Mouse (Mus musculus) embryonic stem cell, embryonic (primary cell): ENCODE measurements around the gene Vars.
"Not testable (repeated sequence)": the region's sequence is repeated elsewhere in the genome, so short reads cannot be mapped to it uniquely, and the experiment has no call there.

Experiments used
- CTCF ChIA-PET, 4 experiments: fragments of 300-600 bp in 2 of 4; fragments of 350-600 bp in 2 of 4; sonication (Branson Sonifier 250); formaldehyde crosslinking; loops; one replicate each; lab custom pipeline; 2022; ENCODE audit warnings: inconsistent platforms in 2 of 4; lab: Charles Lee
- POLR2A ChIA-PET, 4 experiments: fragments of 300-600 bp in 2 of 4; fragments of 350-600 bp in 2 of 4; sonication (Branson Sonifier 250); formaldehyde crosslinking; loops; one replicate each; lab custom pipeline; 2022; ENCODE audit warnings: antibody characterized with exemption in 4 of 4, inconsistent platforms in 1 of 4; lab: Charles Lee

The Vars gene

GRCm38 (mm10) chr17:34984218-34984617 lies 16.6 kb upstream of the Vars start:
- POLR2A ChIA-PET: interaction anchor here in 3 of 4 experiments (0.6 to 5.2 kb wide), 19 partner anchors 10 to 93 kb away, joined by 3 to 84 read pairs (median 4); partner anchors contain the start of gene Vars (in 1 of the 3)
- CTCF ChIA-PET: interaction anchor here (0.5 to 1.8 kb wide), 9 partner anchors 13 to 1384 kb away, joined by 3 to 10 read pairs (median 5); no protein-coding TSS in a partner anchor

GRCm38 (mm10) chr17:34994751-34995150 lies 6.0 kb upstream of the Vars start:
- ChIA-PET POLR2A (interaction anchor here in 3 of 4 experiments (0.5 to 4.2 kb wide), 14 partner anchors 8 to 247 kb away, joined by 3 to 18 read pairs (median 6); partner anchors contain the start of gene Ddx39b (in 1 of the 3)), CTCF (no interaction called here)

- CTCF ChIA-PET: not testable (repeated sequence)
- POLR2A ChIA-PET: interaction anchor here in 3 of 4 experiments (0.6 to 4.2 kb wide), 14 partner anchors 9 to 246 kb away, joined by 3 to 18 read pairs (median 4); partner anchors contain the start of genes C2 (in 1 of the 3), Ddx39b (in 1 of the 3) and Ehmt2 (in 1 of the 3)
These were observed 5.6 kb upstream of the Vars start for GRCm38 (mm10) chr17:34995192-34995591.

DNA sequence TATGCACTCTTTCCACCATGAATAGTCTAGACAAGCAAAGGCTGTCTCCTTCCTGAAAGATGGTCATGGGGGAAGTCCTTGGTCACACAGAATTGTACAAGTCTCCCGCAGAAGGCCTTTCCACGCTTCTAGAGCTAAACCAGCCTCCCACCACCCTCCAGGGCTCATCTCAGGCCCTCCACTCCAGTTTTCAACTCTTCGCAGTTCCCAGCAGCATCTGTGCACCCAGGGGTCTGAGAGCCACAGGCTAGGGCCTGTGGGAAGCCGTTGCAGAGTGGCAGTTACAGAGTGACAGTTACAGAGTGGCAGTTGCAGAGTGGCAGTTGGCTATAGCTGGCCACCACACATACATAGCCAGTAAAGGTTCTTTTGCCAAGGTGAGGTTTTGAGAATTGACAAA lies 4.9 kb upstream of the Vars start:
- CTCF ChIA-PET: interaction anchor here in 1 of 4 experiments (0.7 kb wide), 1 partner anchor 31 kb away, joined by 3 read pairs; no protein-coding TSS in a partner anchor
- POLR2A ChIA-PET: interaction anchor here in 3 of 4 experiments (0.6 to 7.1 kb wide), 20 partner anchors 9 to 245 kb away, joined by 3 to 51 read pairs (median 5); partner anchors contain the start of genes Lsm2 (in 2 of the 3), C2 (in 1 of the 3), D17H6S53E (in 1 of the 3) and Ddx39b (in 1 of the 3)

DNA sequence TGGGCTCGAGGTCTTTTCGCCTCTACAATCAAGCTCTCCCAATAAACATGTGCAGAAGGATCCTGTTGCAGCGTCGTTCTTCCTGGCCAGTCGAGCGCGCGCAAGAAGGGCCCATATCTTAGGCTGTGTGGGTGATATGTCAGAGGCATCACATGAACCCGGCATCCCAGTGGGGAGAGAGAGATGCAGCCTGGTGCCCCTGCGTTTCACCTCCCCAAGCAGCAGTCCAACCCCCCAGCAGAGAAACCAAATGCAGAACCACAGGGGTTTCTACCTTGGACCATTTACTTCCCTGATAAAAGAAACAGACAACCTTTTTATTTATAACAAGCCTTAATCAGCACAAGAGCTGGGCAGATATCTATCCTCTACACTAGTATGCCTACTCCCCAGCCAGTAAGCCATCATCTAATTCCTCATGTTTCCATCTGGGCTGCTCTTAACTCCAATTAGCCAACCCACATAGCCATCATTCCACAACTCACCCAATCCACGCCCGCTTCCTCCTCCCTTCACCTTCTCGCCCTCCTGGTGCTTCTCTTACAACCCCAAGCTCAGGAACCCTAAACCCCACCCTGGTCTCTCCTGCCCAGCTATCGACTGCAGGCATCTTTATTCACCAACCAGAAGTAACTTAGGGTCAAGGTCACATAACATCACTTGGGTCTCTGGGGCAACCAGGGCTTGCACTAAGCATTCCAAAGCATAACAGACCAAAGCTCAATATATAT lies 4.2 kb upstream of the Vars start:
- ChIA-PET POLR2A (interaction anchor here in 3 of 4 experiments (0.5 to 7.1 kb wide), 33 partner anchors 10 to 254 kb away, joined by 3 to 51 read pairs (median 4); partner anchors contain the start of genes Csnk2b (in 2 of the 3), Ddx39b (in 2 of the 3), Gpank1 (in 2 of the 3) and Lsm2 (in 2 of the 3)), CTCF (interaction anchor here in 3 of 4 experiments (0.6 to 1.1 kb wide), 7 partner anchors 12 to 684 kb away, joined by 3 to 6 read pairs (median 3); partner anchors contain the start of gene Neu1 (in 1 of the 3))

GRCm38 (mm10) chr17:34997142-34997483 lies 3.7 kb upstream of the Vars start:
- POLR2A ChIA-PET: interaction anchor here in 2 of 4 experiments (0.5 to 7.1 kb wide), 27 partner anchors 11 to 254 kb away, joined by 3 to 51 read pairs (median 4); partner anchors contain the start of genes Csnk2b (in 2 of the 2), Ddx39b (in 2 of the 2), Gpank1 (in 2 of the 2) and Apom (in 1 of the 2)
- CTCF ChIA-PET: interaction anchor here in 3 of 4 experiments (0.6 to 1.1 kb wide), 6 partner anchors 13 to 684 kb away, joined by 3 to 6 read pairs (median 4); partner anchors contain the start of gene Neu1 (in 1 of the 3)

- ChIA-PET CTCF (interaction anchor here in 1 of 4 experiments (1.2 to 1.7 kb wide), 2 partner anchors 23 to 345 kb away, joined by 3 read pairs; no protein-coding TSS in a partner anchor), POLR2A (interaction anchor here (0.5 to 7.1 kb wide), 39 partner anchors 9 to 352 kb away, joined by 3 to 51 read pairs (median 4); partner anchors contain the start of genes Ddx39b (in 2 of the 4), Lsm2 (in 2 of the 4), Abhd16a (in 1 of the 4) and Atf6b (in 1 of the 4))
These were observed 2.0 kb upstream of the Vars start for GRCm38 (mm10) chr17:34998526-34999430.

- POLR2A ChIA-PET: interaction anchor here (0.5 to 7.1 kb wide), 54 partner anchors 8 to 269 kb away, joined by 3 to 51 read pairs (median 4); partner anchors contain the start of genes Ddx39b (in 2 of the 4), Lsm2 (in 2 of the 4), Msh5 (in 2 of the 4) and Atp6v1g2 (in 1 of the 4)
- CTCF ChIA-PET: interaction anchor here in 2 of 4 experiments (0.6 to 1.7 kb wide), 5 partner anchors 21 to 347 kb away, joined by 3 read pairs; partner anchors contain the start of gene Neu1 (in 1 of the 2)
These were observed 693 bp upstream of the Vars start for GRCm38 (mm10) chr17:34999871-35000716.

DNA sequence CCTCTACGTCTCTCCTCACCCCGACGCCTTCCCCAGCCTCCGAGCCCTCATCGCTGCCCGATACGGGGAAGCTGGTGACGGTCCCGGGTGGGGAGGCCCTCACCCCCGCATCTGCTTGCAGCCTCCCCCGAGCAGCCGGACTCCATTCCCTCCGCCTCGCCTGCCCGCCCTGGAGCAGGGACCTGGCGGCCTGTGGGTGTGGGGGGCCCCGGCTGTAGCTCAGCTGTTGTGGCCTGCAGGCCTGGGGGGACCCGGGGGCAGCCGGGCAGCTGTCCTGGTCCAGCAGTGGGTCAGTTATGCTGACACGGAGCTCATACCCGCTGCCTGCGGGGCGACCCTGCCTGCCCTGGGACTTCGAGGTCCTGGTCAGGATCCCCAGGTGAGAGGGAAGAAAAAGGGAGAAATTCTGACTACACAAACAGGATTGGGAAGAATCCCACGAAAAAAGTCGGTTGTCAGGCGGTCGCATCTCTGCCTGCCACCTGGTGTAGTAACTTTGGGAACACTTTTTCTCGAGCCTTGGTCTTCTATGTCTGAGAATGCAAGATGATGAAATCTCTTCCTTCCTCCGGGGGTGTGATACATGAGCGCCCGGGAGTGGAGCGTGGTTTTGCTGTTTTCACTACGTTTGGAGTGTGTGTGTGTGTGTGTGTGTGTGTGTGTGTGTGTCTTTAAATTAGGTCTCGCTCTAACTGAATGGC lies 815 bp downstream of the Vars start:
- ChIA-PET CTCF (interaction anchor here in 2 of 4 experiments (0.6 to 1.0 kb wide), 3 partner anchors 15 to 177 kb away, joined by 3 read pairs; partner anchors contain the start of gene Vwa7 (in 1 of the 2)), POLR2A (interaction anchor here (0.6 to 7.1 kb wide), 33 partner anchors 9 to 240 kb away, joined by 3 to 51 read pairs (median 4); partner anchors contain the start of genes Ddx39b (in 3 of the 4), Lsm2 (in 2 of the 4), Clic1 (in 1 of the 4) and Csnk2b (in 1 of the 4))

GRCm38 (mm10) chr17:35002153-35002865 lies 1.5 kb downstream of the Vars start:
- ChIA-PET CTCF (interaction anchor here in 2 of 4 experiments (0.6 kb wide), 2 partner anchors 14 to 167 kb away, joined by 3 to 7 read pairs; partner anchors contain the start of gene Vwa7 (in 1 of the 2)), POLR2A (interaction anchor here (0.6 to 7.1 kb wide), 25 partner anchors 9 to 239 kb away, joined by 3 to 51 read pairs (median 4); partner anchors contain the start of genes Ddx39b (in 2 of the 4), Lsm2 (in 2 of the 4), Clic1 (in 1 of the 4) and Ddah2 (in 1 of the 4))

DNA sequence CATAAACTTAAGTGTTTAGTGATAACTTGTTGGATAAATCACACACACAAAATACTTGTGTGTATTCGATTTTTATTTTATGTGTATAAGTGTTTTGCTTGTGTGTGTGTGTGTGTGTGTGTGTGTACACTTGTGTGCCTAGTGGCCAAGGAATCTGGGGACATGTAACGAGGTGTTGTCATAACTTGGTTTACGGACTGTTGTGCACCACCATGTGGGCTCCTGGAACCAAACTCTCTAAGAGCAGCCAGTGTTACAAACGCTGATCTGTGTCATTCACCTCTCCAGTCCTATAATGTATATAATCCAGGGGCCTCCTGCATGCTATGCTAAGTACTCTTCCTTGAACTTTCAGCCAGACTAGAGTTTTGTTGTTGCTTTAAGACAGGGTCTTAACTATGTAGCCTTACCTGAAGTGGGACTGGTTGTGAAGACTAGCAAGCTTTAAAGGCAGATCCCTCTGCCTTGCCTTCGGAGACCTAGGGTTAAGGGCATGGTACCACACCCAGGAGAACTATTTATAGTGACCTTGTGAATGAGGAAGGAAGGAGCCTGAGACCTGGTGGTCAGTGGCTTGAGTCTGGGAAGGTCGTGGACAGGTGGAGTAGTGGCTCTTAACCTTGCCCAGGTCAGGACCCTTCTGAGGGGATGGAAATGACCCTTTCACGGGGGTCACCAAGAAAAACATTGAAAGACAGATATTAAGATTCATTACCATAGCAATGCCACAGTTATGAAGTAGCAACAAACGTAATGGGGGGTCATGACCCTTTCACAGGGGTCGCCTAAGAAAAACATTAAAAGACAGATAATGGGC lies 2.4 kb downstream of the Vars start:
- POLR2A ChIA-PET: interaction anchor here in 3 of 4 experiments (0.5 to 7.1 kb wide), 11 partner anchors 21 to 168 kb away, joined by 3 to 51 read pairs (median 4); partner anchors contain the start of genes Lsm2 (in 2 of the 3), Ddah2 (in 1 of the 3) and Msh5 (in 1 of the 3)

DNA sequence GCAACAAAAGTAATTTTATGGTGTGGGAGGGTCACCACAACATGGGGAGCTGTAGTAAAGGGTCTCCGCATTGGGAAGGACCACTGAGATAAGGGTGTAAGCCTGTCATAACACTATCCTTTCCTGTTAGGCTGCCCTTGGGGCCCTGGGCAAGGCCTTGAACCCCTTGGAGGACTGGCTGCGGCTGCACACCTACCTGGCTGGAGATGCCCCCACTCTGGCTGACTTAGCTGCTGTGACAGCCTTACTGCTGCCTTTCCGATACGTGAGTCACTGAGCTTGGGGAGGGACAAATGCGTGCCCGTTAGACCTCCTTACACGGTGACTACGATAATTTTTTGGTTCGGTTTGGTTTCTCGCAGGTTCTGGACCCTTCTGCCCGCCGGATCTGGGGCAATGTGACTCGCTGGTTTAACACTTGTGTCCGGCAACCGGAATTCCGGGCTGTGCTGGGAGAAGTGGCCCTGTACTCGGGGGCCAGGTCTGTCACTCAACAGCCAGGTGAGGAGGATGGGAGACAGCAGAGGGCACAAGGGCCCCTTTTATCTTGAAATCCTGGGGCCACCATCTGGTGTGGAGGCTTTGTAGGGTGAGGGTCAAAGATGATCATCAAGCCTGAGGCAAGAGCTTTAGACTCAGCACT lies 3.4 kb downstream of the Vars start:
- CTCF ChIA-PET: interaction anchor here in 1 of 4 experiments (0.6 kb wide), 1 partner anchor 54 kb away, joined by 3 read pairs; no protein-coding TSS in a partner anchor
- POLR2A ChIA-PET: interaction anchor here in 3 of 4 experiments (0.5 to 1.5 kb wide), 7 partner anchors 22 to 134 kb away, joined by 3 to 6 read pairs (median 4); partner anchors contain the start of genes Ddah2 (in 1 of the 3) and Msh5 (in 1 of the 3)

More for the DNA sequence above, 2.4 kb downstream of the Vars start:
- CTCF ChIA-PET: interaction anchor here in 1 of 4 experiments (0.5 kb wide), 1 partner anchor 228 kb away, joined by 8 read pairs; no protein-coding TSS in a partner anchor

- POLR2A ChIA-PET: interaction anchor here in 2 of 4 experiments (0.6 to 1.5 kb wide), 6 partner anchors 10 to 133 kb away, joined by 3 to 6 read pairs (median 4); no protein-coding TSS in a partner anchor
- CTCF ChIA-PET: no interaction called here
These were observed 4.4 kb downstream of the Vars start for GRCm38 (mm10) chr17:35005158-35005557.
